Mouse (Mus musculus) myocyte (in vitro differentiated cells): ENCODE data around the gene Gm20828. TPM values are rescaled to one million over a fixed set of nuclear protein-coding genes. Genes with fewer than 3 reads are reported as not detected.
"Not testable (repeated sequence)": the region's sequence is repeated elsewhere in the genome, so short reads cannot be mapped to it uniquely, and the experiment has no call there.

ENCODE experiments used
- H3K27me3 ChIP-seq: one replicate; pipeline ENCODE4 v1.6.1; 2011; ENCODE audit not compliant: control insufficient read depth, insufficient read depth, insufficient read length
- H3K36me3 ChIP-seq: one replicate; pipeline ENCODE4 v1.6.1; 2011; ENCODE audit not compliant: control insufficient read depth, insufficient read depth
- H3K4me2 ChIP-seq: one replicate; pipeline ENCODE4 v1.6.1; 2011; ENCODE audit warnings: low read depth, control low read depth
- H3K4me3 ChIP-seq: one replicate; pipeline ENCODE4 v1.5.1; 2011; ENCODE audit warnings: mild to moderate bottlenecking, control low read depth, moderate library complexity
- H3K79me2 ChIP-seq: one replicate; pipeline ENCODE4 v1.6.1; 2011; ENCODE audit not compliant: control insufficient read depth, insufficient read depth
- H3ac ChIP-seq: one replicate; pipeline ENCODE4 v1.6.1; 2011; ENCODE audit not compliant: control insufficient read depth, insufficient read length
- polyA plus RNA-seq: library from polyadenylated mRNA; unstranded; fragments of >200 nt; fragmentation: generic; extraction: Trizol; gene quantifications from one replicate; pipeline ENCODE4 v1.2.1, GENCODE M21; 2012; ENCODE audit warnings: missing spikeins

The Gm20828 gene
- polyA plus RNA-seq: not detected

DNA sequence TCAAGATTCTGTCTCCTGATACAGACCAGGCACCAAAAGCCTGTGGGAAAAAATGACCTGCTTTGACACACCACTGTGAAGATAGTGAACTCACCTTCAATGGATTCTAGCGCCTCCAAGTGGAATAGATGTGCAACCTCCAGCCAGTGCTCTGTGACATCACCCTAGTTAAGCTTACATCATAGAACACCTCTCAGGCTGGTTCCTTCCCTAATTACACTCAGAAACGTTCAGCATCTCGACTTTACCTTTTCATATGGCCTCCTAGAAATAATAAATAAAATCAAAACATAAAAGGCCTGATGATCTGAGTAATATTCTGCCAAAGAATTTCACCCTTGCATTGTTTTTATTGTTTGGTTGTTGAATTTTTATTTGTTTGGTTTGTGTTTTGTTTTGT is at the start of gene Gm20828:
TSS of gene Gm20828 (minus strand) at position 101 of the 400 bp plus-strand sequence.
- not testable (repeated sequence) for H3K4me2 ChIP-seq, H3K36me3 ChIP-seq, H3ac ChIP-seq, H3K79me2 ChIP-seq, H3K27me3 ChIP-seq, H3K4me3 ChIP-seq
